Mouse (Mus musculus) olfactory bulb, adult 2 months (tissue): Measurements from ENCODE around the gene Med12l. TPM values are rescaled to one million over a fixed set of nuclear protein-coding genes. Genes with fewer than 3 reads are reported as not detected.
A peak's percentile ranks its signal among the peaks of the same experiment; 100 is the strongest.

ENCODE experiments used
- H3K27ac ChIP-seq: fragments of 200-500 bp; 2 replicates; pipeline ENCODE4 v1.5.1; 2012; ENCODE audit warnings: low read depth, low read length; ENCODE audit not compliant: insufficient read depth
- H3K4me1 ChIP-seq: fragments of 200-500 bp; 2 replicates; pipeline ENCODE4 v1.6.1; 2012; ENCODE audit warnings: low read length; ENCODE audit not compliant: control insufficient read depth, insufficient read depth
- H3K4me3 ChIP-seq: fragments of 200-500 bp; 2 replicates; pipeline ENCODE4 v1.5.1; 2012; ENCODE audit warnings: mild to moderate bottlenecking, low read depth, low read length, moderate library complexity; ENCODE audit not compliant: insufficient read depth
- CTCF ChIP-seq: fragments of 200-500 bp; IDR thresholded peaks from 2 replicates; pipeline ENCODE4 v1.5.1; 2012; ENCODE audit warnings: low read depth, mild to moderate bottlenecking, low read length, moderate library complexity; ENCODE audit not compliant: insufficient read depth
- POLR2A ChIP-seq: fragments of 200-500 bp; IDR thresholded peaks from 2 replicates; pipeline ENCODE4 v1.6.1; 2012; ENCODE audit warnings: mild to moderate bottlenecking, low read depth, low read length, moderate library complexity; ENCODE audit not compliant: insufficient read depth
- WGBS: fragments of 180-500 bp; shearing (Covaris S2); methylation state at CpG from one replicate; pipeline ENCODE4 v1.1.7; 2018; 5-methylcytosine and 5-hydroxymethylcytosine counted together
- polyA plus RNA-seq: library from polyadenylated mRNA; stranded (reverse); fragments of >200 nt; gene quantifications from 2 replicates; pipeline ENCODE4 v1.2.4, GENCODE M21; 2012; ENCODE audit warnings: low replicate concordance; ENCODE audit not compliant: missing spikeins, insufficient read depth, insufficient read length

Gene Med12l
- polyA plus RNA-seq, 1 experiment: not detected

DNA sequence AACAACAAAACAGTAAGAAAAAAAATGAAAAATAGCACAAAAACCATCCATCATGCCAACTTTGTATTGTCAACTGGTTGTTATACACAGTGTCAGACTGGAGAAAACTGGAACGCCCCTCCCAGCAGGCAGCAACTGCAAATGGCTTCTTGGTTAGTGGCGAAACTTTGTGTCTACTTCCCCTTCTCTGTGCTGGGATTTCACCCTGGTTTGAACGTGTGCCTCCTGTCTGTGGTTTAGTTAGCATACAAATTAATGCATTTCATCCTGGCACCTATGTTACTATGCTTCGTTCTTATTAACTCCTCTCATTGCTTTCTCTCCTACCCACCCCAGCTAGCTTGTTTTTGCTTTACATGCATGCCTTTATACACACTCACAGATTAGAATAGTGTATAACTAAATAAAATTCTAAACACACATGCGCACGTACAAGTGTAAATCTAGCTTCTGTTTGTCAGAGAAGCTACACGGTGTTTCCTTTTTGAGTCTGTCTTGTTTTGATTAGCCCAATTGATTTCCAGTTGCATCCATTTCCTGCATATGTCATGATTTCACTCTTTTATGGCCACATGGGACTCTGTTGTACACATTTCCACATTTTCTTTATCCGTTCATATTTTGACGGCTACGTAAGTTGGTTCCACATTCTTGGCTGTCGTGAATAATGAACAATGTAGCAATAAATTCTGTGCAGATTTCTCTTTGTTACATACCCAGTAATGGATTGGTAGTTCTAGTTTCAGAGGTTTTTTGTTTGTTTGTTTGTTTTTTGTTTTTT lies 336.2 kb downstream of the Med12l start:
- Histone ChIP-seq H3K27ac (no peak overlapping the region), H3K4me1 (no peaks in the 10 kb centered on the region), H3K4me3 (no peak overlapping the region)
- WGBS: 77% methylated on average over 11 of the region's 11 CpGs
- TF ChIP-seq CTCF (no peak), POLR2A (no peak)

DNA sequence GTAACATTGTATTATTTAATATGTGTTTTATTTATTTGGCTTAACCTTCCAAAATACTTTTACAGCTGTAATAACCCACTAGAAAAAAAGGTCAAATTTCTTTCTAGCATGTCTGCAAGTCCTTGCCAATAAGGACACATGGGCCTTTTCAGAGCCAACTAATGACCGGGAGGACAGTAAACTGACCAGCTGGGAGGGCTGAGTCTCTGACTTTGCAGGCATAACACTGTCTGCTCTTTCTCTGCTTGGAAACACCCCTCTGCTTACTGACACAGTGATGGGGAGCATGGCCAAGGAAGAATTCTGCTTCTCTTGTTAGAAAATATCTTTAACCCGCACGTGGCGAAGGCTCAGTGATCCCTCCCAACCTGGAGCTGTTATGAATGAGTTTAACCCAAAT lies 337.4 kb downstream of the Med12l start:
- Histone ChIP-seq H3K27ac (no peak overlapping the region), H3K4me1 (no peaks in the 10 kb centered on the region), H3K4me3 (no peak overlapping the region)
- 30% methylated on average over 4 of the region's 4 CpGs for WGBS
- TF ChIP-seq POLR2A (no peak), CTCF (no peak)

DNA sequence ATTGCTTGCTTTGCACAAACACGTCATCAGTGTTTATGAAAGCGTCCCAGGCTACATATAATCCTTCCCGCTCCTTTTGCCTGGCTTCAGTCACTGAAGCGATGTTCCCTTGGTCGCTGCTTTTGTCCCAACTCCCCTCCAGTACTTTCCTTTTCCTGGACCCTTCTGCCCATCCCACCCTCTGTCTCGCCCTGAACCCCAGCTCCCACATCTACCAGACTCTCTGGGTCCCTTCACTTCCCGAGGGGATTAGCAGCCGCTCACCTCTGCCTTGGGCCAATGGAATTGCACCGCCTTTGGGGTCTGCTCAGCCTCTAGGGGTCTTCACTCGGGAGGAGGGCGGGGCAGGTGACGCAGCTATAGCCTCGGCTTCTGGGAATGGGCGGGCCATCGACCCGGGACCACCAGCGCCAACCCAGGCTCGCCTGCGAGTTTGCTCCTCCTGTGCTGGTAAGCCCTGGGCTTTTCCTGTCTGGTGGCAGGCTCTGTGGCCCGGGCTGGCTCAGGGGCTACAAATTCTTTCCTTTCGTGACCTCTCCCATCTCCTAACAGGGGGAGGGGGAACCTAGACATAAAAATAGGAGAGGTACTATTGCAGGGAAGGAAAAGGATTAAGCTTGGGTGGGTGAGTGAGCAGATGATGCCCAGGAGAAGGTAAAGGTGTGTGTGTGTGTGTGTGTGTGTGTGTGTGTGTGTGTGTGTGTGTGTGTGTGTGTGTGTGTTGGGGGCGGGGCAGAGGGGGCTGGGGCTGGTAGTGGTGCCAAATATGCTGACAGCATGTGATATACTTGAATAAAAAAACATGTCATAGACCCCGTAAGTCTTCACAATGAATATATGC lies 338.7 kb downstream of the Med12l start, which contains the start of gene Igsf10:
TSS of gene Igsf10 (minus strand) at position 330 of the 841 bp plus-strand sequence.
- no peaks in the 10 kb centered on the region for H3K4me1 ChIP-seq
- no peak within 1 kb of the TSS for H3K27ac ChIP-seq
- H3K4me3 ChIP-seq: peak within 1 kb of the TSS; percentile 94
- TF ChIP-seq CTCF: no peak
- 2% methylated on average over 23 of the region's 23 CpGs for WGBS

DNA sequence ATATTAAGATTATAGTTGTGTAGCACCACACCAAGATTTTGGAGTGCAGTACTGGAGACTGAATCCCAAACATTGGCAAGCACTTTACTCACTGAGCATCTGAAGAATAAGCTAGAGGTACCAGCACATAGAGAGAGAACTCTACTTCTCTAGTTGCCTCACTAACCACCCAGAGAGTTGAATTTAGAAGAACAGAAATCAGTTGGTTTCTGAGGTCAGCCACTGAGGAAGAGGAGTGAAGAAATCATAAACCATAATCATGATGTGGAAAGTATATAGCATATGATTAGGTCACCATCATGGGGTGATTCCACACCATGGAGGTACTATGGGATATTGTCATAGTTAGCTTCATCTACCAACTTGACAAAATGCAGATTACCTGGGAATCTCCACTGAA lies 346.1 kb downstream of the Med12l start:
- TF ChIP-seq CTCF: no peak
- no peak for TF ChIP-seq POLR2A
- H3K4me3 ChIP-seq: no peak overlapping the region
- H3K27ac ChIP-seq: no peak overlapping the region
- no peaks in the 10 kb centered on the region for H3K4me1 ChIP-seq

DNA sequence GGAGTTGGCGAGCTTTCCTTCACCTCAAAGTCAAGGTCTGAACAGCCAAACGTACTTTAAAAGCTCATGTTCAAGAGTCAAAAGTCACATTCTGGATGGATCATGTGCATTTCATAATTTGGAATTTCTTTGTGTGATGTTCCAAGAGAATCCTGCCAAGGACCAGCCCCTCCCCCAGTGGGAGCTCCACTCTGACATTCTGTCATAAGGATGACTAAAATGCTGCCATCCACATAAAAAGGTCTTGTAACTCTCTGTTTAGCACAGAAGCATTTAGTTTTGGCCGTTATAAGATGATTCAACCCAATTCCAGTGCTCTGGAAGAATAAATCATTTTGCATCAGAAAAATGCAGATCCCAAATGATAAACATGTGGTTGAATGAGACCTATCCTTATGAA lies 348.5 kb downstream of the Med12l start:
- WGBS: 95% methylated on average over 3 of the region's 3 CpGs
- Histone ChIP-seq H3K27ac (no peak overlapping the region), H3K4me1 (no peaks in the 10 kb centered on the region), H3K4me3 (no peak overlapping the region)
- TF ChIP-seq POLR2A (no peak), CTCF (no peak)

DNA sequence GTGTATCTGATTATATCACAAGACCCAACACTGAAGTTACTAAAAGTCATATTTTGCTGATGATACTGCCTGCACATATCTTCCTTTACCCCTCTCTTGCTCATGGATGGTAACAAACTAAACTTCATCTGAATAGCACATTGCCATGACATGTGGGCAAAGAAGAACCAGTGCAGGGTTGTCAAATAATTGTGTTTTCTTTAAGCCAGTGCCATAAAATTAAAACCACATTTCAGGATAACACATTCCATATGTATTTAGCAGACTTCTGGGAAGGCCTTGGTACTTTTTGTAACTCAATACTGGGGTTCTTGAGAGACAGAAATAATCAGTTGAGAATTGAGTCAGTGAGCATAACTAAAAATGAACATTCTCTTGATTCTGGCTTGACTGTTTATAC lies 354.5 kb downstream of the Med12l start:
- H3K27ac ChIP-seq: no peak overlapping the region
- H3K4me3 ChIP-seq: no peak overlapping the region
- H3K4me1 ChIP-seq: no peaks in the 10 kb centered on the region
- no peak for TF ChIP-seq POLR2A
- TF ChIP-seq CTCF: no peak

DNA sequence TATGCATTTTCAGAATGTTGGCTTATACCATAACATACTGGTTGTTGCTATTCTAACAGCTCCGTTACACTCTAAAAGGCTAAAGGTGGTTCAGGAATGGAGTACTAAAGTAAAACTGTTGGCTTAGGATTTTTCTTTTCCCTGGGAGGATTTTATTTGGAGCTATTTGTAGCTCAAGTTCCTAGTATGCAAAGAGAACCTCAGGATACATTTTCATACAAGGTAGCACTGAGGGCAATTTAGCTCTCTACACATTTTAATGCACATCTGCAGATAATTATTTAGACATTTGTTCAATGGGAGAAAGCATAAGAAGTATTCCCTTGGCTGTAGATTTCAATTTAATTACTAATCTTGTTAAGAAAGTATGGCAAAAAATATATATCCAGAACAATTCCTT lies 356.3 kb downstream of the Med12l start:
- Histone ChIP-seq H3K4me1 (no peaks in the 10 kb centered on the region), H3K4me3 (no peak overlapping the region), H3K27ac (no peak overlapping the region)
- no peak for TF ChIP-seq CTCF
- no peak for TF ChIP-seq POLR2A
- WGBS: 86% methylated on average over 1 of the region's 1 CpGs

Other genes starting within 250 kb of the Med12l start
- gene Mindy4b-ps, start 183.5 kb upstream of the Med12l start, polyA plus RNA-seq: not detected in 2 replicates
- gene Clrn1, start 120.5 kb upstream of the Med12l start, polyA plus RNA-seq: not detected in 2 replicates
- not detected in 2 replicates for gene Gpr171, start 96.0 kb downstream of the Med12l start, polyA plus RNA-seq
- gene P2ry14, start 147.8 kb downstream of the Med12l start, polyA plus RNA-seq: not detected in 2 replicates
- gene Gpr87, start 189.3 kb downstream of the Med12l start, polyA plus RNA-seq: not detected in 2 replicates
- not detected in 2 replicates for gene P2ry13, start 205.1 kb downstream of the Med12l start, polyA plus RNA-seq